Mouse (Mus musculus) layer of hippocampus, postnatal 10 days (tissue): ENCODE measurements around the gene Slc4a8. TPM values are rescaled to one million over a fixed set of nuclear protein-coding genes. Genes with fewer than 3 reads are reported as not detected.
"Not testable (repeated sequence)": the region's sequence is repeated elsewhere in the genome, so short reads cannot be mapped to it uniquely, and the experiment has no call there.

Source experiments
- DNase-seq, 2 experiments: peaks; one replicate each; pipeline ENCODE4 v3.0.0; 2021; ENCODE audit warnings: low spot score in 2 of 2
- total RNA-seq, 2 experiments: library from RNA; stranded (reverse); gene quantifications; 2 replicates each; pipeline ENCODE4 v1.2.3; 2021

The Slc4a8 gene
- total RNA-seq, 2 experiments from 2014 or later: 82.1 to 84.7 TPM

DNA sequence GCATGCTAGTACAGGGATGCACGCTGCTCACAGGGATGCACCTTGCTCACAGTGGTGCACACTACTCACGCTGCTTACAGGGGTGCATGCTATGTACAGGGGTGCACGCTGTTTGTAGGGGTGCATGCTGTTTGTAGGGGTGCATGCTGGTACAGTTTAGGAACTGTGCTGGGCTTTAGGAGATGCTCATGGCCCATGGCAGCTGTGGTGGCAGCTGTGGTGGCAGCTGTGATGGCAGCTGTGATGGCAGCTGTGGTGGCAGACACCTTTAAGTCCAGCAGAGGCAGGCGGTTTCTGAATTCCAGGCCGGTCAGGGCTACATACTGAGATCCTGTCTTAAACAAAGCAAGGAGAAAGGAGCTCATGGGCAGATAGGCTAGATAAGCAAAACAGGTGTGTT, 8.8 kb downstream of the Slc4a8 start:
- DNase-seq: no peak

DNA sequence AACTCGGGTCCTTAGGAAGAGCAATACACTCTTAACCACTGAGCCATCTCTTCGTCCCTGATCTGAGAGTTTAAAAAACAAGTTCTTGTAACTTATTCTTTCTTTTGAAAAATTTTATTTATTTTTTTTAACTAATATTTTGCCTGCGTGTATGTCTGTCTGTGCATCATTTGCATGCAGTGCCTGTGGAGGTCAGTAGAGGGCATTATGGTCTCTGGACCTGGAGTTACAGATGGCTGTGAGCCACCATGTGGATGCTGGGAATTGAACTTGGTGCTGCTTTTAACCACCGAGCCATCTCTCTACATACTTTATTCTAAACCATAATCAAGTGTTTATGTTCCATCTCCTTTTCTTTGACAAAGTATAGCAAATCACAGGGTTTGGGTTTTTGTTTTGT, 11.1 kb downstream of the Slc4a8 start:
- DNase-seq: no peak

DNA sequence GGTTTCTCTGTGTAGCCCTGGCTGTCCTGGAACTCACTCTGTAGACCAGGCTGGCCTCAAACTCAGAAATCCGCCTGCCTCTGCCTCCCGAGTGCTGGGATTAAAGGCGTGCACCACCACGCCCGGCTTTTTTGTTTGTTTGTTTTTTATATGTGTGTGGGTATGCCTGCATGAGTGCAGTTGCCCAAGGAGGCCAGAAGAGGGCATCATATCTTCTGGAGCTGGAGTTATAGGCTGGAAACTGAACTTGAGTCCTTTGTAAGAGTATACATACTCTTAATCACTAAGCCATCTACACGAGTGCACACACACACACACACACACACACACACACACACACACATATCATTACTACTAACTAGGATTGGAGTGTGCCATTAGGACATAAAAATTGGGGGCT, 12.3 kb downstream of the Slc4a8 start:
- not testable (repeated sequence) for DNase-seq

DNA sequence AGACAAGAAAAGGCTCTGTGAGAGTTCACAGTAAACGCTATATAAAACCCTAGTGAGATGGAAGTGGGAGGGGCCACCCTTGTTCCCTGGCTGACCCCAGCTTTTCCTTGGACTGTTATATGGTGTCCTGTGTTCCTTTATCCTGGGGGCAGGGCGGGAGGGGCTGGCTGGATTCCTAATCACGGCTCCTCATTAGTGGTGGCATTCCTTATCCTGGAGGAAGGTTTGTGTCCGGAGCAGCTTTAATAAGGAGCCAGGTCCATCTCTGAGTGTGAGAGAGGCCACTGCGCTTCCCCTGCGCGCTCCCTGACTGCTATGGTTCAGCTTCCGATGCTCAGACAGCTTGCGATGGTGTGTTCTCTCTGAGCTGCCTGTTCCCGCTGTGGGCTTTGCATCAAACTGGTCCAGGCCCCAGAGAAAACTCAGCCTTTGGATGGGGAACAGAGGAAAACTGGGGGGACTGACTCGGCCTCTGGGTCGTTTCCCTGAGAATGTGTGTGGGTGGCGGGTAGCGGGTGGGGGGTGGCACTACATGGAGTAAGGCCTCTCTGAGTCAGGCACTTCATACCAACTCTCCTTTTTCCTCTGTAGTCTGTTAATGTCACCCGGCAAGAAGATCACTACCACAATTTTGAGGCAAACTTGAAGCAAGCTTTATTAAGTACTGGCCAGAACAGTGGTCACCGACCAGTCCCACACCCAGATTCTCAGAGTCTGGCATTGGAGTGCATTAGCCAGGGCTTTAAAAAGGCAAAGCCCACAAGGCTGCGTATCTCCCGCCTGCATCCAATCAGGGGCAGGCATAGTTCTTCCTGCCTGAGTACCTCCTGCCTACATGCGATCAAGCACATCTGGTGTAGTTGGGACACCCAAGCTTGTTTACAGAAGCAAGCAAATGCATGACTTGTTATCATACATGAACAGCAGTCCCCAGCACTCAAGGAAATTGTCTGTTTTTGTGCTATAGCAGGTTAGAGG, 13.9 kb downstream of the Slc4a8 start:
- no peak for DNase-seq

DNA sequence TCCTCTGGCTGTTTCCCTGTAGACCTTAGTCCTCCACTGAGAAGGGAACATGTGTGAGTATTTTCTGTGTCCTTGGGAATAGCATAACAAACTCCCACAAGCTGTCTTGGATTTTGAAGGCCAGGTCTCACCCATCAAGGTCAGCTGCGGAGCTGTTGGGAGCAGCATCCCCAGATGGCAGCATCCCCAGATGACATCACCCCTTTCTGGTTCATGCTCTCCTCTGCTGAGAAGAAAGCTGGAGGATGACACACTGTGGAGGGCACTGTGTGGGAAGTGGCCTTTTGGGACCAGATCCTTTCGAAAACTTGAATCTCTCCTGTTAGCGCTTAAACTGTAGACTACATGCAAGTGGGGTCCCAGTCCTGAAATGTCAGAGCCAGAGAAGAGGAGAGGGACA, 14.9 kb downstream of the Slc4a8 start:
- no peak for DNase-seq

DNA sequence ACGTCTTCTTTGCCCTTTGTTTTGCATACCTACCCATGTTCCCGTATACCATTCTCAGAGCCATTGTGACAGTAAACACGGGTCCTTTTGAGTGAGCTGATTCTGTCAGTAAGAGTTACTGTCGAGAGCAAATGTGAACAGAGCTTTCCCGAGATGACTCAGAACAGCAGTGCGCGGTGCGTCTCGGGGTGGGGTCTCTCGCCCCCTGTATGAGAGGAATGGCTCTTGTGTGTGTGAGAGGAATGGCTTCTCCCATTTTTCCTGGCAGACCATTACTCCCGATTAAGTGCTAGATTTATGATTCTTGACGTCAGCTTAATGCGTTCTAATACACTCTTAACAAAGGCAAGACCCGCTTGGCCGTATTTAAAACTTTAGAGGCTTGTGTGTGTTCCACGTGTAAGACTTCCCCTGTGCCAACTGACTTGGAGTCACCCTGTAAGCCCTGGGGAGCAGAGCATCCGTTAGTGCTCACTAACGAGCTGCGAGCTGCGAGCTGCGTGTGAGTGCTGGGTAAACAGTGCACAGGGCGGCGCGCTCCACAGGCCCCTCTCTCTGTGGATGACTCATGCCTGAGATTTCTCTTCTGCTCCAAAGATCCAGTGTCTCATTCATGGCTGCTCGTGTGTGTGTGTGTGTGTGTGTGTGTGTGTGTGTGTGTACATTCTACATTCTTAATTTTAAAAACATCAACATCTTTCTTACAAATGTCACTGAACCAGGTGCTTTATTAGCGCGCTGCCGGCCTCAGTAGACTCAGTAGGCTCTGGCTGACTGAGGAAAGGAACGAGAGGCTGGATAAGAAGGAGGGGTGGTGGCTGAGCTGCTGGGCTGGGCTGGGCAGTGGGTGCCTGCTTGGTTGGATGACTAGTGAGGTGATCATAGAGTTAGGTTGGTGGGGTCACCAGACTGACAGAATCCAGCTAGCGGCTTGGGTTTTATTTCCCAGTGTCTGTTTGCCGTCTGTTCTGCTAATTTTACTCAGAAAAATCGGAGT, 15.8 kb downstream of the Slc4a8 start:
- no peak for DNase-seq

DNA sequence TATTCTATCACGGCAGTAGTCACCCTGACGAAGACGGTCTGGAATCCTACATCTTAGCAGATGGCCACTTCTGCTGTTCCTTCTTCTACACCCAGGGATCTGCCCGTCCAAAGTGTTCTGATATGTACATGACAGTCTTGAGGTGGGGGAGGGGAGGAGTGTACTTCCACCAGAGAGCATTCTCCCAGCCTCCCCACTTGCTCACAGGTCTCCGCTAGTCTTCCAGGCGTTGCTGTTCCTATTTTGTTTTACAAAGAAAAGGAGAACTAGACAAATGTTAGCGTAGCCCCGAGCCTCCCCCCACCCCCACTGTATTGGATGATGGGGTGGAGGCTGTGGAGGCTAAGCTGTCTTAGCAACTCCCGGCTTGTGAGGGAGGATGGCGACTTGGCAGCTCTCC, 18.3 kb downstream of the Slc4a8 start:
- DNase-seq: no peak

DNA sequence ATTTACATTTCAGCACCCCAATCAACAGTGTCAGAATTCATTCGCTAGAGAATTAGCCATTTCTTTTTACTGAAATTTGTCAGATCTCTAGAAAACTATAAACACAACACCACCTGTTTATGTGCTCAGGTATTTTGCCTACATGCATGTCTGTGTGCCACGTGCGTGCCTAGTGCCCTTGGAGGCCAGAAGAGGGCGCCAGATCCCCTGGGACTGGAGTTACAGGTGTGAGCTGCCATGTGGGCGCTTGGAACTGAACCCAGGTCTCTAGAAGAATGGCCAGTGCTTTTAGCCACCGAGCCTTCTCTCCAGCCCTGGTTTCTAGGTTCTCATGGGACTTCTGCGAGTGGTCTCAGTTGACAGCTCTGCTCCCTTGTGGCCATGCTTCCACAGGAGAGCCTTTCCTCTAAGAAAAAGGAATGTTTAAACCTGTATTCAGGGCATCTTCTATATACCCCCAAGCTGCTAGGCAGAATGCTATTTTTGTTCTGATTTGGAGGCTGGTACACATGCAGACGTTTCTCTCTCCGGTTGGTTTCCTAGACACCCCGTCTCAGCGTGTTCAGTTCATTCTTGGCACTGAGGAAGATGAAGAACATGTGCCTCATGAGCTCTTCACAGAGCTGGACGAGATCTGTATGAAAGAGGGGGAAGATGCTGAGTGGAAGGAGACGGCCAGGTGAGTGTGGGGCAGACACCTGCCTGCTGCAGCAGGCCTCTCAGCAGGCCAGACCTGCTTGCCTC, 21.9 kb downstream of the Slc4a8 start:
- DNase-seq: no peak

DNA sequence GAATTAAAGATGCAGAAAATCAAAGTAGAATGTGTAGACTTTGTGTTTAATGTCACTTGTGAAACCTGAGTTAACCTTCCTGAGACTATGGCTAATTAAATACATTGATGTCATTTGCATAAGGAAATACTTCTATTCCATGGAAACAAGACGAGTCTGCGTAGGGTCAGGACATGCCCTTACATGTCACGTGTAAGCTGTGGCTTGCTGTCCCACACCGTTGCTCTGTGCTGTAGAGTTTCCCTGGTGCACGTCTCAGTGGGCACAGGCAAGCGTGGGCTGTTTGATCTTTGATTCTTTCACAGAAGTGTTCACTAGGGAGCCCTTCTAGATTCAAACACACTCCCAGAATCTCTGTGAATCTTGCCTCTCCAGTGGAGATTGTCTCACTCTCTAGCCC, 28.7 kb downstream of the Slc4a8 start:
- no peak for DNase-seq

DNA sequence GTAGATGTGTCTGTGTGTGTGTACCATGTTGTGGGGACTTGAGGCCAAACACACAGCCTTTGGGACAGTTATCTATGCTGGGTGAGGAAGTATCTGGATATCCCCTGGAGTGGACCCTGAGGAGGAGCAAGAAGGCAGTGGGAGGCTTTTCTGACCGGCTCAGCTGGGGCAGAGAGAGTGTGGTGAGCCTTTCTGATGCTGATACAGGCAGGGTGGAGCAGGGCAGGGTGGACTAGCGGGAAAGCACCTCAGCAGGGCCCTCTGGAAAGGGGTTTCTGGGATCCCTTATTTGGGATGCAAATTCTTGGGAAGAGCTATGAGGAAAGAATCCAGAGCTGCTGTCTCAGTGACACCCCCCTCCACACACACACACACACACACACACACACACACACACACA, 30.8 kb downstream of the Slc4a8 start:
- no peak for DNase-seq

DNA sequence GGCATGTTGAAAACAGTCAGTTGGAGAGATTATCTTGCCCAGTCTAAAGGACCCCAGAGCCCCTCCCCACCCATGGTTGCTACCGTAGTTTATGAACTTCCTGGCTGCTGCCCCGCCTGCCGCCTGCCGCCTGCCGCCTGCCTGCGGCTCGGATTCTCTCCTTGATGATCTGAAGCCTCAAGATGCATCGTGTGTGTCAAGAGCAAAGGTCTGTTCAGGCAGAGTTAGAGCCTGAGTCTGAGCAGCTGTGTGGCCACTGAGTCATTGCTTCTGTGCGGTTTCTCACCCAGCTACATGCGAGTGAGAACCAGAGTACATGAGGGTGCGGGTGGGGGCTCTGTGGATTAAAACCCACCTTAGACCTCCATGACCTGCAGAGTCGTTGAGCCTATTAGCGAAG, 39.4 kb downstream of the Slc4a8 start:
- DNase-seq: no peak

DNA sequence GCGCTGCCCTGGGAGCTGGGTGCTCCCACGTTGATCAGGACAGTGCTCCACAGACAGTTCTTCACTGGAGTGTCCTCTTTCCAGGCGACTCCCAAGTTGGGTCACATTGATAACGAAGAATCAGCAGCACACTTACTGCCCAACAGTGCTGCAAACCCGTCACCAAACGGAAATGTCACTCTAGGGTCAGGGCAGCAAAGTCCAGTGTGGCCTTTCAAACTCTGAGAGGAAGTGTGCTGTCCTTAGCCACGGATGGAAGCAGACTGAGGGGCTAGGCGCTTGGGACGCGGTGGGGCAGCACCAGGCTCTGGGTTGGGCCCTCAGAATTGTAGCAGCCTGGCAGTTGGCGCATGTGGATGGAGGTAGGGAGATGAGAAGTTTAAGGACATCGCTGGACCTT, 46.5 kb downstream of the Slc4a8 start:
- no peak for DNase-seq

DNA sequence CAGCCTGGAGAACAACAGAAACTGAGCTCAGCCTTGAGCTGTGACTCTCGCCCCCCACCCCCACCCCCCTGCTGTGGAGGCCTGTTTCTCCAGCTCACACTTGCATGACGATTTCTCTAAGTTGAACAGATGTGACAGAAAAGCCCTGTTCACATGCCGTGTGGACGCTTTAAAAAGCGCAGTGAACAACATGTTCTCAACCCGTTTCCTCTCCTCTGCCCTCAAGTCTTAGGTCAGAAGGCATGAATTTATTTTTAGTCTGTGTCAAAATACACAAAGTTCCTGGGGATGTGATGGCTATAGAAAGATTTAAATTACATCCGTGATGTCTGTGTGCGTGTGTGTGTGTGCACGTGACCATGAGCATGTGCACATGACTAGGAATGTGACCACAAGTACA, 46.9 kb downstream of the Slc4a8 start:
- no peak for DNase-seq

DNA sequence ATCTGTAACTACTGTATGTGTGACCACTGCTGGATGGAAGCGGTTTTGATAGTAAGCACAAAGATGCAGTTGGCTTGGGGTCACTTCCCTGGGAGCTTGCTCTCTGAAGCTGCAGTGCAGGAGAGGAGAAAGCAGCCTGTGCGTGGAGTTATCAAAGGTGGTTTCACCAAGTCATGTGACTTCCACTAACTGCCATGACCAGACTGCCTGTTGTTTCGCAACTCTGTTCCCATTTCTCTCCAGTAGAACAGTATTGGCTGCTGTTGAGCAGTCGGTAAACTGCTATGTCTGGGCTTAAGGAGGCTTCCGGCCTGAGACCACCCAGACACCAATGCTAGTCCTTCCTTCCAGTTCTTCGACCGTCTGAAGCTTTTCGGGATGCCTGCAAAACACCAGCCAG, 48.7 kb downstream of the Slc4a8 start:
- DNase-seq: no peak

DNA sequence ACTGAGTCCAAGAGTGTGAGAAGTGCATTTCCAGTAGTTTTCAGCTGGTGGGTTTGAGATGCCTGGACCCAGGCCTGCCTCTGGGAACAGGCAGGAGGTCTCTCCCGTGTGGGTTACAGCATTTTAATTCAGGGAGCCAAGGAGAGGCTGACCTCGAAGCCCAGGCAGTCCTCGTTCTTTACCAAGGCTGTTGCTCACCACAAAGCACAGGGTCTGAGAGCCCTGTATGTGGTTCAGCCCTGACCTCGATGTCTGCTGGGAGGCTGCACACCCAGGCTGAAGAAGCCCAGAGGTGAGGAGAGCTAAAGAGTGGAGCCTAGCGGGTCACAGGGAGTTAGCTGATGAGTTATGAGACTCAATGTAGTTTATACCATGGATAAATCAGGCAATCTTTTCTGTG, 52.0 kb downstream of the Slc4a8 start:
- DNase-seq: no peak

DNA sequence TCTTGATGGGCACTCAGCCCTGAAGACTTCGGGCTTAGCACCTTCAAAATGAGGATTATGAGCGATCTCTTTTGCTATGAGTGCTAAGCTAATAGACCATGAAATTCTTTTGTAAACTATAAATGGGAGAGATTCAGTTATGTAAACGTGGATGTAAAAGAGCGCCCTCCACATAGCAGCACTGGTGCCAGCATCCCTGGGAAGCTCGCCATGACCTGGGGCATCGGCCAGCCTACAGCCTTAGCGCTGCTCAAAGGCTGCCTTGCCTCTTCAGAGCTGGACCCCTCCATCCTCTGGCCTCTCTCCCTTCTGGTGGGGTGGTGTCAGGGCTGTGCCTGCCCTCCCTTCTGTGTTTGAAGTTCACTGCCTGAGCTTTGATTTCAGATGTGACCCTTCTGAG, 52.5 kb downstream of the Slc4a8 start:
- DNase-seq: no peak

DNA sequence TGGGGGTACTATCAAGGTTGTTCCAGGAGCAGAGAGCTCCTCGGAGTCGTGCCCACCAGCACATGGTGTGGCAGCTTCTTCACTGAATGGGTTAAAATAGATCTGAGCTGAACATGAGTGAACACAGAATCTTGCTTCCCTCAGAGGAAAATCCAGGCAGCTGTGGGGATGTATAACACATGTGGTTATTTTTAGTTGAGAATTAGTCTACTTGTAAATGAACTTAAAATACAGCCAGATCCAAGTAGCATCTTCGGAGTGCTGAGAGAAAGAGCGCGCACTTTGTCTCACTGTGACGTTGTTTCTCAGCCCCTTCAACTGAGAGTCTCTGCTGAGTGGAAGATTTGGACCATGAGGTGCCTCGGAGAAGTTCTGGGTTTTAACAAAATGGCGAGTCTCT, 53.8 kb downstream of the Slc4a8 start:
- DNase-seq: no peak

DNA sequence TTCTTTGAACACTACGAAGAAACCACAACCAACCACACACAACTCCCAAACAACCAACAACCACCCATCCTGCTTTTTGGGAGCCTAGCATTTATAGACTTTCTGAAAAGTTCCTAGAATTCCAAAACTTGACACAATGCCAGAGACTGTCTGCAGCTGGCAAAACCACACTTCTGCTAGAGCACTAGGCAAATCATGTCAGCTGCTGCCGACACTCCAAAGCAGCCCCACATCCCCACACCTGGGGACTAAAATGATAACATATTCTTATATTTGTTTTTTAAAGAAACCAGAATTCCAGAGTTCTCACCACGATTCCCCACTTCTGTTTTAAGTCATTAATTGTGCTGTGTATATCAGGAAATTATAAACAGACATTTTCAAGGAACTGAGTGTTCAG, 57.3 kb downstream of the Slc4a8 start:
- no peak for DNase-seq

DNA sequence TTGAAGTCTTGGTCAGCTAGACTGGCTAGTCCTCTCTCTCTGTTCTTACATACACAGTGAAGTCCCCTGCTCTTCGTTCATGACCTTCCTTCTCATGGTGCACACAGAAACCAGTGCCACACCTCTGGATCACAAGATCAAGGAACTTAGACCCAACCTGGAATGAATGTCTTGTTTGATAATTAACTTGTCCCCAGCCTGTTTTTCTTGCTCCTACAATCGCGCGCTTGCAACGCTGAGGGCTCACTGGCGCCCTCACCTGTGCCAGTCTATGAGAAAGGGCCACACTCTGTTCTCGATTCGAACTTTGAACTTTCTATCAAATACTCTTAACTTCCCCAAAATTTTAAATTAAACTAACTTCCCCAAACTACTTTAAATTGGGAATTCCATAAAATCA, 60.3 kb downstream of the Slc4a8 start:
- no peak for DNase-seq

DNA sequence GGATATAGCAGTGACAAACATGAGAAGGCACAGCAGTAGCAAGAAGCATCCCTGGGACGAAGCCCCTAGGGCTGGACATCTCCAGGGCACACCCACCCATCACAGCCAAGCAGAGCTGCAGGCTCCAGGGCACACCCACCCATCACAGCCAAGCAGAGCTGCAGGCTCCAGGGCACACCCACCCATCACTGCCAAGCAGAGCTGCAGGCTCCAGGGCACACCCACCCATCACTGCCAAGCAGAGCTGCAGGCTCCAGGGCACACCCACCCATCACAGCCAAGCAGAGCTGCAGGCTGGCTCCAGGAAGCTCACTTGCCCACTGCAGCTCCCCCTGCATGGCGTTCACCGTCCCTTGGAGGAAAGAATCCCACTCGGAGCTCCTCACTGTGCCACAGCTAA, 60.8 kb downstream of the Slc4a8 start:
- DNase-seq: not testable (repeated sequence)

DNA sequence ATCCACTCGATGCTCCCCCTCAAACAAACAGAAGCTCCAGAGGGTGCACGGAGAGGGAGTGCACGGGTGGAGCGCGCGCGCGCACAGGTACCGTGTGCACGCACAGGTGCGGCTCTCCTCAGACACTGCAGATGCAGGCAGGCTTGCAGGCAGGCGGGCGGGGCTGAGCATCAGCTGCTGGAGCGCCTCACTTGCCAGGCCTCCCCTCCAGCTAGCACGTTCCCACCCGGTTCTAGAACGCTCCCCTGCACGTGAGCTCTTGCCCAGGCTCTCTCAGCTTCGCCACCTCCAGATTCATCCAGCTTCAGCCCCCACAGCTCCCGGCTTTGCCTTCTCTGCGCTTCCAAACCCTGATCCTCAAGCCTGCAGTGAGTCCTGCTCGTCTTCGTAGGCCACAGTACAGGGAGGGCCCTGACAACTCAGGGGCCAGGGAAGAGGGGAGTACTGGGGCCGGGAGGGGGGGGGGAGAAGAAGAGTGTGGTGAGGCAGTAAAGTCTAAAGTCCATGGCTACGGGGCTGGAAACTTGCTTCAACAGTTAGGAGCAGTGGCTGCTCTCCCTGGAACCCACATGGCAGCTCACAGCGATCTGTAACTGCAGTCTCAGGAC, 63.8 kb downstream of the Slc4a8 start:
- DNase-seq: peak in 1 of 2 experiments; percentile 31
